Mouse (Mus musculus): ENCODE measurements at regions not wholly inside any gene's neighbourhood (a gene's known extent, or its start where the extent isn't known, plus 50 kb on each side); places are given as distances from the start of the nearest gene placed in this dataset.

- DNase-seq (ENCODE audit: low spot score in 2 of 2): no peak
Observed at GRCm38 (mm10) chr3:9957870-9958269, 130.0 kb upstream of the Gm9833 start.

GRCm38 (mm10) chr3:9959716-9960661 lies 127.9 kb upstream of the Gm9833 start:
- DNase-seq (ENCODE audit: low spot score in 2 of 2): no peak

GRCm38 (mm10) chr3:9960696-9961095 lies 127.2 kb upstream of the Gm9833 start:
- DNase-seq (ENCODE audit: low spot score in 2 of 2): no peak

Measured in spleen, postnatal 10 days (tissue).